Mouse (Mus musculus) CD8-positive naive resting alpha-beta T cell, adult 2 months (primary cell): ENCODE results near the gene Bpnt1.

Experiments
- DNase-seq, 2 experiments: peaks; one replicate each; pipeline ENCODE4 v3.0.0; 2022; ENCODE audit warnings: low read depth in 2 of 2, low spot score in 2 of 2

Bpnt1 gene

DNA sequence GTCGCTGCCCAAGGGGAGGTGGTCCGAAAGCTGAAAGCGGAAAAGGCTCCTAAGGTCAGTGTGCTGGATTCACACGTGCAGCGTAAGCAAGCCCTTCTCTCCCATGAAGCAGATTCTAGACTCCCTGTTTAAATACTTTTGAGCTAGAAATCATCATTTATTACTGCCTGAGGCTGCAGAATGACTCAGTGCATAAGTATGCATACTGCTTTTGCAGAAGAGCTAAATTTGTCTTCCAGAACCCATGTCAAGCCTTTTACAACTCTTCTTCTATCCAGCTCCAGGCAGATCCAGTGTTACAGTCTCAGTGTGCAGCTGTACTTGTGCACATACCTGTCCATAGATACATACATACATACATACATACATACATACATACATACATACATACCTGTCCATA is 69.7 kb downstream of the Bpnt1 start:
- no peak for DNase-seq

DNA sequence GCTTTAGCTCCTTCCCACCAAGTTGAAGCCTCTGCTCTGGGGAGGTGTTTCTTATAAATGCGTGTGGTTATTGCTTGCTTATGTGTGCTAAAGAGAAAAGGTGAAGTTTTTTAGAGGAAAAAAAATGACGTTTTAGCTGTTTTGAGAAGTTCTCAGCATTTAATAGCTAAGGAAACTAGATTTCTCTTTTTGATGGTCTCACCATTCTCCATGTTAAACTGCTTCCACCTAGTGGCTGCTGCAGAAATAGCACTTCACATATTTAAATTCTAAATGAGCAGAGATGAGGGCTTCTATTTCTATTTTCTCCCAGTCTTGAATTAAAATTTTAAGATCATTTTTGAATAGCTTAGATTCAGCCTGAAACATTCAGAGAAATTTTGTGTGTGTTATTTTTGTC is 72.1 kb downstream of the Bpnt1 start:
- peak in 1 of 2 experiments; percentile 10 for DNase-seq

DNA sequence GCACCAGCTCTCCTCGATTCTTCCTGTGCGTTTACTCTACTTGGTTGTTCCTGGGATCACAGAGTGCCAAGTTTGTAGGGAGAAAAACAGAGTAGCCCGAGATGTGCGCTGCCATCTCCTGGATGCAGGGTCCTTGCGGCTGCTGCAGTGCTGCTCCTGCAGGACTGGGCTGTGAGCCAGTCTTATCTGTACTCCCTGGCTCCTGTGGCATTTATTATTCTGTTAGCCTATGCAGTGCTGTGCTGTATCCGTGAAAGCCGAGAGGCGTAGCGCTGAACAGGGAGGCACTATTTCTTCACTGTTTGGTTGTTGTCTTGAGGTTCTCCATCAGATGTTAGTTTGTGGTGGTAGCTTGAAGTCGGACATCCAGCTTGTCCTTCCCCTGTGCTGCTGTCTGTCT is 74.0 kb downstream of the Bpnt1 start:
- DNase-seq, result no peak
